In genomic region chr4:120826418-120826817, GRCm38 (mm10) we compare ENCODE assay signal across 8 mouse cellular contexts. TPM values are rescaled to one million over a fixed set of nuclear protein-coding genes. Genes with fewer than 3 reads are reported as not detected.
A peak's percentile ranks its signal among the peaks of the same experiment; 100 is the strongest.
DNase-seq lines count a peak whose midpoint lies in the region; ATAC-seq lines count a peak whose summit lies in the region.

No protein-coding gene starts in this region.

- peak overlapping the region; percentile 100 for H3K27ac ChIP-seq in heart, embryonic 16.5 days (ENCODE audit: low read length)
- peak overlapping the region; percentile 100 for H3K27ac ChIP-seq in hindbrain, embryonic 15.5 days (replicated peaks)
- peak overlapping the region; percentile 99 for H3K27ac ChIP-seq in midbrain, embryonic 16.5 days (ENCODE audit: low read length)

- no peak for ATAC-seq in heart, embryonic 16.5 days (replicated peaks; ENCODE audit: extremely low read depth, insufficient read depth, low FRiP score)
- ATAC-seq in hindbrain, embryonic 15.5 days (ENCODE audit: low FRiP score, low read depth): no peak
- no peak for ATAC-seq in midbrain, embryonic 16.5 days
- no peak for ATAC-seq in erythroid progenitor cell, adult 5-6 weeks (replicated peaks; ENCODE audit: low FRiP score, poor library complexity, severe bottlenecking)
- no peak for ATAC-seq in frontal cortex, adult (ENCODE audit: low TSS enrichment)

- 93% methylated on average over 6 of the region's 6 CpGs for WGBS in heart, embryonic 16.5 days
- 93% methylated on average over 6 of the region's 6 CpGs for WGBS in hindbrain, embryonic 15.5 days
- 94% methylated on average over 6 of the region's 6 CpGs for WGBS in midbrain, embryonic 16.5 days

- no peak overlapping the region; the same call in 1 of the 2 replicates for H3K4me2 ChIP-seq in heart, embryonic 16.5 days (ENCODE audit: low read depth, low read length)
- peak overlapping the region; percentile 71 for H3K4me2 ChIP-seq in hindbrain, embryonic 15.5 days
- H3K4me2 ChIP-seq in midbrain, embryonic 16.5 days (ENCODE audit: low read length): peak overlapping the region; percentile 59

- H3K9ac ChIP-seq in heart, embryonic 16.5 days (ENCODE audit: low read length): no peak overlapping the region
- no peak overlapping the region for H3K9ac ChIP-seq in hindbrain, embryonic 15.5 days
- H3K9ac ChIP-seq in midbrain, embryonic 16.5 days (ENCODE audit: low read depth, low read length): no peak overlapping the region

- no peaks in the 10 kb centered on the region for H3K27me3 ChIP-seq in heart, embryonic 16.5 days (ENCODE audit: control insufficient read depth, insufficient read depth, low read length)
- H3K27me3 ChIP-seq in hindbrain, embryonic 15.5 days: no peaks in the 10 kb centered on the region
- no peaks in the 10 kb centered on the region for H3K27me3 ChIP-seq in midbrain, embryonic 16.5 days (ENCODE audit: control insufficient read depth, insufficient read depth, low read depth, low read length)

- H3K9me3 ChIP-seq in heart, embryonic 16.5 days (replicated peaks; ENCODE audit: control insufficient read depth, low read length): no peaks in the 10 kb centered on the region
- no peaks in the 10 kb centered on the region for H3K9me3 ChIP-seq in hindbrain, embryonic 15.5 days
- no peaks in the 10 kb centered on the region for H3K9me3 ChIP-seq in midbrain, embryonic 16.5 days (replicated peaks; ENCODE audit: control insufficient read depth, low read length, poor library complexity, severe bottlenecking)

- no peak for DNase-seq in heart, adult 9 months (ENCODE audit: low spot score in 2 of 2)
- peak; percentile 38 for DNase-seq in ZHBTc4 (ENCODE audit: low read depth, low spot score)
- DNase-seq in gastrocnemius, postnatal 4 days (ENCODE audit: low spot score in 2 of 2): no peak

- no peaks in the 10 kb centered on the region for H3K36me3 ChIP-seq in heart, embryonic 16.5 days (ENCODE audit: control insufficient read depth, insufficient read depth)
- no peaks in the 10 kb centered on the region for H3K36me3 ChIP-seq in hindbrain, embryonic 15.5 days
- H3K36me3 ChIP-seq in midbrain, embryonic 16.5 days (ENCODE audit: control insufficient read depth, insufficient read depth, low read length): no peaks in the 10 kb centered on the region

- peaks cover 23% of the 10 kb centered on the region for H3K4me1 ChIP-seq in heart, embryonic 16.5 days (ENCODE audit: control insufficient read depth, insufficient read depth, low read length)
- H3K4me1 ChIP-seq in hindbrain, embryonic 15.5 days (replicated peaks): peaks cover 24% of the 10 kb centered on the region
- peaks cover 15% of the 10 kb centered on the region for H3K4me1 ChIP-seq in midbrain, embryonic 16.5 days (ENCODE audit: control insufficient read depth, insufficient read depth, low read length)

- no peak overlapping the region for H3K4me3 ChIP-seq in heart, embryonic 16.5 days (ENCODE audit: low read length)
- no peak overlapping the region for H3K4me3 ChIP-seq in hindbrain, embryonic 15.5 days
- no peak overlapping the region for H3K4me3 ChIP-seq in midbrain, embryonic 16.5 days (ENCODE audit: low read depth, low read length)

RNA-seq across cellular contexts. Expression of gene Nfyc, which starts 5.0 kb away (rescaled TPM):
- 102 and 106 TPM in 2 replicates for polyA plus RNA-seq in heart, embryonic 16.5 days (2015; fragmentation: Nextera tagmentation; extraction: Ambion mirVana)
- 78.4 and 82.1 TPM in 2 replicates for polyA plus RNA-seq in hindbrain, embryonic 15.5 days (2015; fragmentation: Nextera tagmentation; extraction: Ambion mirVana)
- 74.4 and 75.3 TPM in 2 replicates for polyA plus RNA-seq in midbrain, embryonic 16.5 days (2015; fragmentation: Nextera tagmentation; extraction: Ambion mirVana)
- total RNA-seq in erythroid progenitor cell, adult 5-6 weeks (2015; ENCODE audit: low replicate concordance): 76.4 and 87.2 TPM in 2 replicates
- 50.5 and 102 TPM in 2 replicates for total RNA-seq in erythroid progenitor cell, adult 5-6 weeks (2017; ENCODE audit: low replicate concordance)
- 10 to 100 TPM; 51.1 to 55.6 TPM for total RNA-seq in gastrocnemius, postnatal 4 days (2021)

RNA-seq across cellular contexts. Expression of gene Rims3, which starts 28.2 kb away (rescaled TPM):
- 0.12 and 0.18 TPM in 2 replicates for polyA plus RNA-seq in heart, embryonic 16.5 days (2015; fragmentation: Nextera tagmentation; extraction: Ambion mirVana)
- polyA plus RNA-seq in hindbrain, embryonic 15.5 days (2015; fragmentation: Nextera tagmentation; extraction: Ambion mirVana): 26.4 and 26.5 TPM in 2 replicates
- 30.6 and 35.4 TPM in 2 replicates for polyA plus RNA-seq in midbrain, embryonic 16.5 days (2015; fragmentation: Nextera tagmentation; extraction: Ambion mirVana)
- 1.7 and 5.0 TPM in 2 replicates for total RNA-seq in erythroid progenitor cell, adult 5-6 weeks (2015; ENCODE audit: low replicate concordance)
- 2.1 TPM in 1 of 2 replicates, not detected in the other for total RNA-seq in erythroid progenitor cell, adult 5-6 weeks (2017; ENCODE audit: low replicate concordance)
- total RNA-seq in gastrocnemius, postnatal 4 days (2021): under 1 TPM; 0.47 to 0.52 TPM

Comparison
In these comparisons a context has a peak if more than half of its experiments do, and no peak if none do; other contexts are left out.
1. RNA of gene Rims3, which starts 28.2 kb away (polyA plus RNA-seq): 30.6 to 35.4 TPM in midbrain, embryonic 16.5 days and 26.4 to 26.5 TPM in hindbrain, embryonic 15.5 days; 0.12 to 0.18 TPM in heart, embryonic 16.5 days; every median in the first group is over 10 times any median in the second.
2. Peak in every context shown above with its lines, with median percentiles within 50 percentile points of each other: H3K27ac ChIP-seq.